Mouse (Mus musculus): Measurements from ENCODE around the gene Inka1. TPM values are rescaled to one million over a fixed set of nuclear protein-coding genes. Genes with fewer than 3 reads are reported as not detected.

The Inka1 gene
- polyA plus RNA-seq, 1 experiment from 2014 or later, result 15.1 TPM

- H3K9me3 ChIP-seq, result no peaks in the 10 kb centered on the region
- peak within 1 kb of the TSS; percentile 89 for H3K4me3 ChIP-seq
- H3K36me3 ChIP-seq (replicated peaks), result no peaks in the 10 kb centered on the region
- under 1% methylated on average over 51 of the region's 51 CpGs for WGBS
- peak within 1 kb of the TSS; percentile 95 for H3K27ac ChIP-seq
- H3K27me3 ChIP-seq (replicated peaks), result no peaks in the 10 kb centered on the region
- H3K9ac ChIP-seq, result peak within 1 kb of the TSS; percentile 98
- peak within 1 kb of the TSS; percentile 87 for H3K4me2 ChIP-seq
- H3K4me1 ChIP-seq, result peaks cover 33% of the 10 kb centered on the region
- peak; percentile 99 for ATAC-seq (replicated peaks)
Measured at GRCm38 (mm10) chr9:108001922-108002770, 16.5 kb upstream of the Inka1 start, which contains the start of gene Ip6k1. Gene Ip6k1 (plus strand): TSS chr9:108002501.

- no peaks in the 10 kb centered on the region for H3K36me3 ChIP-seq (replicated peaks)
- no peaks in the 10 kb centered on the region for H3K9me3 ChIP-seq
- no peaks in the 10 kb centered on the region for H3K4me1 ChIP-seq
- H3K27me3 ChIP-seq (replicated peaks), result no peaks in the 10 kb centered on the region
- H3K4me2 ChIP-seq, result no peak within 1 kb of the TSS
- H3K9ac ChIP-seq, result no peak within 1 kb of the TSS
- no peak within 1 kb of the TSS for H3K27ac ChIP-seq
- no peak for ATAC-seq (replicated peaks)
- 82% methylated on average over 5 of the region's 5 CpGs for WGBS
- no peak within 1 kb of the TSS for H3K4me3 ChIP-seq
Measured at GRCm38 (mm10) chr9:107996049-107996448, 10.4 kb upstream of the Inka1 start, which contains the start of gene Gm20662. Gene Gm20662 (plus strand): TSS chr9:107996349.

- H3K27me3 ChIP-seq (replicated peaks), result no peaks in the 10 kb centered on the region
- WGBS, result 93% methylated on average over 21 of the region's 21 CpGs
- H3K9ac ChIP-seq, result no peak overlapping the region
- no peak overlapping the region for H3K4me3 ChIP-seq
- ATAC-seq (replicated peaks), result no peak
- no peak overlapping the region for H3K27ac ChIP-seq
- H3K9me3 ChIP-seq, result no peaks in the 10 kb centered on the region
- no peaks in the 10 kb centered on the region for H3K36me3 ChIP-seq (replicated peaks)
- H3K4me1 ChIP-seq, result no peaks in the 10 kb centered on the region
- H3K4me2 ChIP-seq, result no peak overlapping the region
Measured at GRCm38 (mm10) chr9:107995513-107995912, 9.8 kb upstream of the Inka1 start.

GRCm38 (mm10) chr9:107994464-107994863 lies 8.8 kb upstream of the Inka1 start:
- Histone ChIP-seq H3K27me3 (replicated peaks) (no peaks in the 10 kb centered on the region), H3K36me3 (replicated peaks) (no peaks in the 10 kb centered on the region), H3K4me1 (no peaks in the 10 kb centered on the region), H3K4me3 (no peak overlapping the region), H3K9me3 (no peaks in the 10 kb centered on the region), H3K9ac (no peak overlapping the region), H3K27ac (no peak overlapping the region), H3K4me2 (no peak overlapping the region)
- no peak for ATAC-seq (replicated peaks)
- WGBS, result 69% methylated on average over 2 of the region's 2 CpGs

- Histone ChIP-seq H3K4me3 (no peak overlapping the region), H3K36me3 (replicated peaks) (no peaks in the 10 kb centered on the region), H3K9me3 (no peaks in the 10 kb centered on the region), H3K27me3 (replicated peaks) (no peaks in the 10 kb centered on the region), H3K4me2 (no peak overlapping the region), H3K27ac (no peak overlapping the region), H3K9ac (no peak overlapping the region), H3K4me1 (no peaks in the 10 kb centered on the region)
- 81% methylated on average over 11 of the region's 11 CpGs for WGBS
- ATAC-seq (replicated peaks), result no peak
Measured at GRCm38 (mm10) chr9:107993013-107993412, 7.3 kb upstream of the Inka1 start.

GRCm38 (mm10) chr9:107992197-107992596 lies 6.5 kb upstream of the Inka1 start, which contains the start of gene Cdhr4:
Gene Cdhr4 (plus strand): TSS chr9:107992497.
- no peak for ATAC-seq (replicated peaks)
- 59% methylated on average over 2 of the region's 2 CpGs for WGBS

GRCm38 (mm10) chr9:107987950-107988349 lies 2.3 kb upstream of the Inka1 start:
- H3K9me3 ChIP-seq, result no peaks in the 10 kb centered on the region

More at GRCm38 (mm10) chr9:107992197-107992596, 6.5 kb upstream of the Inka1 start, which contains the start of gene Cdhr4:
- no peaks in the 10 kb centered on the region for H3K4me1 ChIP-seq
- H3K36me3 ChIP-seq (replicated peaks), result no peaks in the 10 kb centered on the region
- H3K27ac ChIP-seq, result no peak within 1 kb of the TSS
- H3K9me3 ChIP-seq, result no peaks in the 10 kb centered on the region
- H3K9ac ChIP-seq, result no peak within 1 kb of the TSS
- no peak within 1 kb of the TSS for H3K4me2 ChIP-seq
- H3K4me3 ChIP-seq, result no peak within 1 kb of the TSS
- no peaks in the 10 kb centered on the region for H3K27me3 ChIP-seq (replicated peaks)

GRCm38 (mm10) chr9:107986376-107986775 lies 697 bp upstream of the Inka1 start:
- ATAC-seq (replicated peaks), result peak; percentile 75
- peak overlapping the region; percentile 96 for H3K4me2 ChIP-seq
- H3K36me3 ChIP-seq (replicated peaks), result no peaks in the 10 kb centered on the region
- no peaks in the 10 kb centered on the region for H3K9me3 ChIP-seq
- H3K27ac ChIP-seq, result peak overlapping the region; percentile 41
- no peak overlapping the region for H3K9ac ChIP-seq
- H3K27me3 ChIP-seq (replicated peaks), result peaks cover 11% of the 10 kb centered on the region
- peaks cover 23% of the 10 kb centered on the region for H3K4me1 ChIP-seq
- 7% methylated on average over 18 of the region's 18 CpGs for WGBS
- peak overlapping the region; percentile 77 for H3K4me3 ChIP-seq

More at GRCm38 (mm10) chr9:107987950-107988349, 2.3 kb upstream of the Inka1 start:
- H3K27ac ChIP-seq, result no peak overlapping the region
- no peak for ATAC-seq (replicated peaks)
- no peak overlapping the region for H3K4me3 ChIP-seq
- no peaks in the 10 kb centered on the region for H3K36me3 ChIP-seq (replicated peaks)
- H3K4me2 ChIP-seq, result no peak overlapping the region
- WGBS, result 82% methylated on average over 3 of the region's 3 CpGs
- H3K4me1 ChIP-seq, result peaks cover 23% of the 10 kb centered on the region
- H3K9ac ChIP-seq, result no peak overlapping the region
- H3K27me3 ChIP-seq (replicated peaks), result peaks cover 11% of the 10 kb centered on the region

- Histone ChIP-seq H3K27ac (peak overlapping the region; percentile 28; the same call in 1 of the 2 replicates), H3K4me2 (peak overlapping the region; percentile 96), H3K4me3 (peak overlapping the region; percentile 77), H3K36me3 (replicated peaks) (no peaks in the 10 kb centered on the region), H3K9me3 (no peaks in the 10 kb centered on the region), H3K4me1 (peaks cover 23% of the 10 kb centered on the region), H3K27me3 (replicated peaks) (peaks cover 11% of the 10 kb centered on the region), H3K9ac (peak overlapping the region; percentile 55; the same call in 1 of the 2 replicates)
- WGBS, result 69% methylated on average over 9 of the region's 9 CpGs
- ATAC-seq (replicated peaks), result no peak
Measured at GRCm38 (mm10) chr9:107984754-107985055, 974 bp downstream of the Inka1 start.

- WGBS, result 76% methylated on average over 19 of the region's 19 CpGs
- ATAC-seq (replicated peaks), result no peak
- Histone ChIP-seq H3K4me1 (peaks cover 23% of the 10 kb centered on the region), H3K4me3 (peak overlapping the region; percentile 77), H3K4me2 (peak overlapping the region; percentile 96), H3K27ac (peak overlapping the region; percentile 28; the same call in 1 of the 2 replicates), H3K36me3 (replicated peaks) (no peaks in the 10 kb centered on the region), H3K9me3 (no peaks in the 10 kb centered on the region), H3K9ac (0 out of 2 replicates have a peak overlapping the region, but pooled peaks have one; percentile 55), H3K27me3 (replicated peaks) (peaks cover 11% of the 10 kb centered on the region)
Measured at GRCm38 (mm10) chr9:107984052-107984753, 1.5 kb downstream of the Inka1 start.

- peak overlapping the region; percentile 68 for H3K27ac ChIP-seq
- no peaks in the 10 kb centered on the region for H3K9me3 ChIP-seq
- no peak for ATAC-seq (replicated peaks)
- WGBS, result 53% methylated on average over 4 of the region's 4 CpGs
- peak overlapping the region; percentile 25; the same call in 1 of the 2 replicates for H3K4me2 ChIP-seq
- H3K4me3 ChIP-seq, result no peak overlapping the region
- H3K36me3 ChIP-seq (replicated peaks), result no peaks in the 10 kb centered on the region
- H3K27me3 ChIP-seq (replicated peaks), result peaks cover 11% of the 10 kb centered on the region
- no peak overlapping the region for H3K9ac ChIP-seq
- peaks cover 23% of the 10 kb centered on the region for H3K4me1 ChIP-seq
Measured at GRCm38 (mm10) chr9:107983421-107983890, 2.2 kb downstream of the Inka1 start.

Measured in midbrain, embryonic 15.5 days (tissue).